Mouse (Mus musculus): ENCODE measurements around the gene Mapk8ip1. TPM values are rescaled to one million over a fixed set of nuclear protein-coding genes. Genes with fewer than 3 reads are reported as not detected.

The Mapk8ip1 gene
- 86.9 and 111 TPM in 2 replicates for polyA plus RNA-seq (2015; fragmentation: Nextera tagmentation; extraction: Ambion mirVana)

- H3K9ac ChIP-seq (replicated peaks), result peak within 1 kb of the TSS; percentile 93
- peak within 1 kb of the TSS; percentile 77 for H3K4me2 ChIP-seq (replicated peaks)
- H3K36me3 ChIP-seq, result peaks cover 30% of the 10 kb centered on the region
- WGBS, result 1% methylated on average over 48 of the region's 59 CpGs
- no peaks in the 10 kb centered on the region for H3K27me3 ChIP-seq
- peak within 1 kb of the TSS; percentile 63 for H3K27ac ChIP-seq
- no peaks in the 10 kb centered on the region for H3K9me3 ChIP-seq
- peak; percentile 66 for ATAC-seq
- peaks cover 61% of the 10 kb centered on the region for H3K4me1 ChIP-seq (replicated peaks)
- peak within 1 kb of the TSS; percentile 66 for H3K4me3 ChIP-seq (replicated peaks)
Observed at GRCm38 (mm10) chr2:92401091-92401561, at the start of gene Mapk8ip1. Gene Mapk8ip1, minus strand, starts transcription at chr2:92401263.

DNA sequence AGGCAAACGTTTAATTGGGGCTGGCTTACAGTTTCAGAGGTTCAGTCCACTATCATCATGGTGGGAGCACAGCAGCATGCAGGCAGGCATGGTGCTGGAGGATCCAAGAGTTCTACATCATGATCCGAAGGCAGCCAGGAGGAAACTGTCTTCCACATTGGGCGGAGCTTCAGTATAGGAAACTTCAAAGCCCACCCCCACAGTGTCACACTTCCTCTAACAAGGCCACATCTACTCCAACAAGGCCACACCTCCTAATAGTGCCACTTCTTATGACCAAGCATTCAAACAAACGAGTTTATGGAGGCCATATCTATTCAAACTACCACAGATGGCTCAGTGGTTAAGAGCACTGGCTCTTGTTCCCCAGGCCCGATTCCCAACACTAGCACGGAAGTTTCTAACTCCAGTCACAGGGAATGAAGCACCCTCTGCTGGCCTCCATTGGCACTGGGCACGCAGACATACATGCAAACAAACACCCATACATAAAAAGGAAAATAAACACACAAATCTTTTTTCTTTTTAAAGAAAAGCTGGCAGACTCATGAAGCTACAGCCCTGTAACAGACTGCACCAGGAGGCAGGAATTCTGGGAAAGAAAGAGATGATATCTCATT lies 46.2 kb upstream of the Mapk8ip1 start:
- WGBS, result 70% methylated on average over 7 of the region's 7 CpGs
- Histone ChIP-seq H3K9ac (replicated peaks) (no peak overlapping the region), H3K27me3 (no peaks in the 10 kb centered on the region), H3K27ac (no peak overlapping the region), H3K4me3 (replicated peaks) (no peak overlapping the region), H3K36me3 (peaks cover 3% of the 10 kb centered on the region), H3K9me3 (no peaks in the 10 kb centered on the region), H3K4me1 (replicated peaks) (0 out of 2 replicates have a peak, but pooled peaks cover 5% of the 10 kb centered on the region), H3K4me2 (replicated peaks) (no peak overlapping the region)
- no peak for ATAC-seq

DNA sequence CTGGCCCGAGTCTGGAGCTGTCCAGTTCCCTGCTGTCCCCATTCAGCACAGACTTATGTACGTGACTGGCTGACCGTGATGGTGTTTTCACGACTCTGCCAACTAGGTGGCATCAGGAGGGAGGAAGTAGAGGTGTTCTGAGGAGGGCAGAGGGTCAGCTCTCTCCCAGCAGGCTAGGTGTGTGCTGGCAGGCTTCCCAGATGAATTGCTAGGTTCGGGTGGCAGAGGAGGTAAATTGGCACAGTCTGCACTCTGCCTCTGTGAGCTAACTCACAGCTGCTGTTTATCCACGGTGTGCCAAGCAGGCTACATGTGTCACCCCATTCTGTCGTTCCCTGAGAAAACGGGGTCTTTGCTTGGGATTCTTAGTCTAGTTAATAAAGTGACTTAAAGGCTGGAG lies 45.6 kb upstream of the Mapk8ip1 start:
- no peak overlapping the region for H3K27ac ChIP-seq
- no peak for ATAC-seq
- no peak overlapping the region for H3K4me3 ChIP-seq (replicated peaks)
- H3K9me3 ChIP-seq, result no peaks in the 10 kb centered on the region
- no peak overlapping the region for H3K4me2 ChIP-seq (replicated peaks)
- H3K9ac ChIP-seq (replicated peaks), result no peak overlapping the region
- 0 out of 2 replicates have a peak, but pooled peaks cover 6% of the 10 kb centered on the region for H3K4me1 ChIP-seq (replicated peaks)
- WGBS, result 76% methylated on average over 8 of the region's 8 CpGs
- H3K36me3 ChIP-seq, result no peaks in the 10 kb centered on the region
- no peaks in the 10 kb centered on the region for H3K27me3 ChIP-seq

DNA sequence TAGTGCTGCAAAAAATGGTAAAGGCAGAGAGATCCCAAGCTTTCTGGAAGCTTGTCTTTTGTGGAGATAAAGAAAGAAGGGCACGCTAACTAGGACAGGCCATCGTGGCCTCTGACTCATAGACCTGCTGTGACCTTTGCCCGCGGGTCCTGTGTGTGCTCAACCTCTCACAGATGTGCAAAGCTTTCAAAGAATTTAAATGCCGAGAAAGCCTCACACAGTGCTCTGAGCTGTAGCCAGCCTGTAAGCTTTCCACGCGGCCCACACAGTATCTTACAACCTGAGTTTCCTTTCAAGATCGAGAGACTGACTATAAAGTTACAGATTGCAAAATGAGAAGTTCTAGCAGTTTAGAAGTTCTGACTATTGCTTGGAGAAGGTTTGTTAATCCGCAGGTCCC lies 44.8 kb upstream of the Mapk8ip1 start:
- Histone ChIP-seq H3K9ac (replicated peaks) (no peak overlapping the region), H3K4me1 (replicated peaks) (0 out of 2 replicates have a peak, but pooled peaks cover 6% of the 10 kb centered on the region), H3K4me3 (replicated peaks) (no peak overlapping the region), H3K9me3 (no peaks in the 10 kb centered on the region), H3K27ac (no peak overlapping the region), H3K4me2 (replicated peaks) (no peak overlapping the region), H3K27me3 (no peaks in the 10 kb centered on the region), H3K36me3 (no peaks in the 10 kb centered on the region)
- ATAC-seq, result no peak
- WGBS, result 42% methylated on average over 9 of the region's 9 CpGs

GRCm38 (mm10) chr2:92444376-92444775 lies 43.3 kb upstream of the Mapk8ip1 start:
- no peak overlapping the region for H3K27ac ChIP-seq
- no peaks in the 10 kb centered on the region for H3K36me3 ChIP-seq
- H3K4me2 ChIP-seq (replicated peaks), result no peak overlapping the region
- no peak overlapping the region for H3K4me3 ChIP-seq (replicated peaks)
- no peaks in the 10 kb centered on the region for H3K9me3 ChIP-seq
- 40% methylated on average over 4 of the region's 4 CpGs for WGBS
- H3K27me3 ChIP-seq, result no peaks in the 10 kb centered on the region
- H3K4me1 ChIP-seq (replicated peaks), result 0 out of 2 replicates have a peak, but pooled peaks cover 6% of the 10 kb centered on the region
- no peak overlapping the region for H3K9ac ChIP-seq (replicated peaks)
- ATAC-seq, result no peak

GRCm38 (mm10) chr2:92443313-92443712 lies 42.2 kb upstream of the Mapk8ip1 start:
- no peaks in the 10 kb centered on the region for H3K36me3 ChIP-seq
- no peak overlapping the region for H3K4me2 ChIP-seq (replicated peaks)
- WGBS, result 79% methylated on average over 4 of the region's 4 CpGs
- H3K27ac ChIP-seq, result no peak overlapping the region
- H3K27me3 ChIP-seq, result no peaks in the 10 kb centered on the region
- H3K9ac ChIP-seq (replicated peaks), result no peak overlapping the region
- ATAC-seq, result no peak
- 0 out of 2 replicates have a peak, but pooled peaks cover 6% of the 10 kb centered on the region for H3K4me1 ChIP-seq (replicated peaks)
- H3K4me3 ChIP-seq (replicated peaks), result no peak overlapping the region
- no peaks in the 10 kb centered on the region for H3K9me3 ChIP-seq

DNA sequence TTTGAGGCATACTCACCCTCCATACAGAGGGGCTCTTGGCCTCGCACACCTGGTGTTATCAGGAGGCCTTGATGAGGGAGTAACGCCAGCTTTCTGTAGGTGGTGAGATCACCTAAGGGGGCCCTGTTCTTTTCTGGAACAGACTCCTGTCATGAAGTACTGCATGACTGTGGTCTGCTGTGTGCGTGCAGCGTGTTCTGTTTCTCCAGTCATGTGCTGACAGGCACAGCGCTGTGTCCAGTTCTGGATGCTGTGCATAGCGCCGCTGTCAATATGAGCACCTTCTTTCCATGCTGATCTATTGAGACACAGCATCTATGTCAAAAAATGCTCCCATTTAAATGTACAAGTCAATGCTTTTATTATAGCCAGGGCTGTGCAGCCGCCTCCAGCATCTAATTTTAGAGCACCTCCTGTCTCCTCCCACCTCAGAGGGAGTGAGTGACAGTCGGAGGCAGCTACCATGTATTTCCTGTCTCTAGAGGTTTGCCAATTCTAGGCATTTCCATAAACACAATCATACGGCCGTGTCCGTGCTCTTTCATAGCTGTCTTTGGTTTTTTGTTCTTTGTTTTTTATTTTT lies 41.4 kb upstream of the Mapk8ip1 start:
- no peaks in the 10 kb centered on the region for H3K9me3 ChIP-seq
- H3K36me3 ChIP-seq, result no peaks in the 10 kb centered on the region
- peaks cover 6% of the 10 kb centered on the region; the same call in 1 of the 2 replicates for H3K4me1 ChIP-seq (replicated peaks)
- H3K4me3 ChIP-seq (replicated peaks), result no peak overlapping the region
- peak; percentile 66 for ATAC-seq
- no peak overlapping the region for H3K9ac ChIP-seq (replicated peaks)
- no peak overlapping the region for H3K4me2 ChIP-seq (replicated peaks)
- H3K27ac ChIP-seq, result peak overlapping the region; percentile 26; the same call in 1 of the 2 replicates
- WGBS, result 76% methylated on average over 12 of the region's 12 CpGs
- no peaks in the 10 kb centered on the region for H3K27me3 ChIP-seq

DNA sequence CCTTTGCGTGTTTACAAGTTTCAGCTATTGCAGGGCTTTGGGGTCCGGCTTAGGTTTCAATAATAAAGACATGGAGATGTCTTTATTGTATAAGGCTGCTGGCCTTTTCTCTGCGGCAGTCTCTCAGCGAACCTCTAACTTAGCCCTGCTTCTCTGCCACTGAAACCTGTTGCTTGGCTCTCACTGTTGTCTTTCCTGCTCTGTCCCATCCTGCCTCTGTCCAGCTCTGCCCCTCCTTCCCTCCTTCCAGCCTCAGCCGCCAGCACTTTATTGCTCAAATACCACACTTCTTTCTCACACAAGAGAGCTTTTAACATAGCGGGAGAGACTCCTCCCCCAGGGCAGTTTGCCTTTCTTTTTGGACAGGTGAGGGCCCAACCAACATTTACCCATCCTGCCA lies 39.4 kb upstream of the Mapk8ip1 start:
- no peak for ATAC-seq
- no peak overlapping the region for H3K27ac ChIP-seq
- 0 out of 2 replicates have a peak, but pooled peaks cover 3% of the 10 kb centered on the region for H3K27me3 ChIP-seq
- no peaks in the 10 kb centered on the region for H3K36me3 ChIP-seq
- H3K9ac ChIP-seq (replicated peaks), result no peak overlapping the region
- H3K4me2 ChIP-seq (replicated peaks), result no peak overlapping the region
- WGBS, result 64% methylated on average over 6 of the region's 6 CpGs
- peaks cover 6% of the 10 kb centered on the region; the same call in 1 of the 2 replicates for H3K4me1 ChIP-seq (replicated peaks)
- no peak overlapping the region for H3K4me3 ChIP-seq (replicated peaks)
- no peaks in the 10 kb centered on the region for H3K9me3 ChIP-seq

GRCm38 (mm10) chr2:92438567-92438966 lies 37.5 kb upstream of the Mapk8ip1 start:
- Histone ChIP-seq H3K4me2 (replicated peaks) (no peak overlapping the region), H3K9me3 (no peaks in the 10 kb centered on the region), H3K27ac (no peak overlapping the region), H3K9ac (replicated peaks) (no peak overlapping the region), H3K27me3 (peaks cover 8% of the 10 kb centered on the region; the same call in 1 of the 2 replicates), H3K4me1 (replicated peaks) (peaks cover 14% of the 10 kb centered on the region), H3K4me3 (replicated peaks) (no peak overlapping the region), H3K36me3 (no peaks in the 10 kb centered on the region)
- no peak for ATAC-seq
- WGBS, result 70% methylated on average over 3 of the region's 3 CpGs

GRCm38 (mm10) chr2:92437875-92438274 lies 36.8 kb upstream of the Mapk8ip1 start:
- peak overlapping the region; percentile 37 for H3K4me2 ChIP-seq (replicated peaks)
- no peak overlapping the region for H3K4me3 ChIP-seq (replicated peaks)
- H3K9ac ChIP-seq (replicated peaks), result no peak overlapping the region
- H3K27ac ChIP-seq, result no peak overlapping the region
- peaks cover 21% of the 10 kb centered on the region for H3K4me1 ChIP-seq (replicated peaks)
- WGBS, result under 1% methylated on average over 5 of the region's 5 CpGs
- peaks cover 8% of the 10 kb centered on the region; the same call in 1 of the 2 replicates for H3K27me3 ChIP-seq
- no peaks in the 10 kb centered on the region for H3K36me3 ChIP-seq
- no peaks in the 10 kb centered on the region for H3K9me3 ChIP-seq
- no peak for ATAC-seq

DNA sequence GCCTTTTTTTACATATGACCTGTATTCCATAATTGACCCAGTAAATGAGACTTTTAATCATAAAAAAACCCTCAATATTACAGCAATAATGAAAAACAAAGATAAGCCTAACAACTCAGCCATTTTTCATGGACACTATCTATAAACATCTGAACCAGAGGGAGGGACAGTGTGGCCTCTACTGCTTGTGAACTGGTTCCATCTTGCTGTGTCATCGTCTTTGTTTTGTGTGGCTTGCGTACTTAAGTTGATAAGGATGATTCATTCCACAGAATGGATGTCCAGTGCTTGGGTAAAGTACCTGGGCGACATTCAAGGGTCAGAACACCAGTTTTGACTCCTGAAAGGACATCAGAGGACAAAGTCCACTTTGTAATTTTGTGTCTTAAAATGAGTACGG lies 36.3 kb upstream of the Mapk8ip1 start:
- H3K4me3 ChIP-seq (replicated peaks), result no peak overlapping the region
- peak overlapping the region; percentile 37 for H3K4me2 ChIP-seq (replicated peaks)
- WGBS, result 80% methylated on average over 4 of the region's 4 CpGs
- H3K9me3 ChIP-seq, result no peaks in the 10 kb centered on the region
- ATAC-seq, result no peak
- no peak overlapping the region for H3K27ac ChIP-seq
- H3K27me3 ChIP-seq, result peaks cover 8% of the 10 kb centered on the region; the same call in 1 of the 2 replicates
- no peaks in the 10 kb centered on the region for H3K36me3 ChIP-seq
- H3K4me1 ChIP-seq (replicated peaks), result peaks cover 23% of the 10 kb centered on the region
- H3K9ac ChIP-seq (replicated peaks), result no peak overlapping the region

- Histone ChIP-seq H3K9me3 (no peaks in the 10 kb centered on the region), H3K27me3 (peaks cover 8% of the 10 kb centered on the region; the same call in 1 of the 2 replicates), H3K27ac (no peak overlapping the region), H3K9ac (replicated peaks) (no peak overlapping the region), H3K4me2 (replicated peaks) (peak overlapping the region; percentile 87; the same call in 1 of the 2 replicates), H3K4me3 (replicated peaks) (peak overlapping the region; percentile 87; the same call in 1 of the 2 replicates), H3K36me3 (no peaks in the 10 kb centered on the region), H3K4me1 (replicated peaks) (peaks cover 44% of the 10 kb centered on the region)
- WGBS, result 52% methylated on average over 6 of the region's 6 CpGs
- no peak for ATAC-seq
Observed at GRCm38 (mm10) chr2:92435023-92435422, 34.0 kb upstream of the Mapk8ip1 start.
